Mouse (Mus musculus): ENCODE data around the gene Rinl. TPM values are rescaled to one million over a fixed set of nuclear protein-coding genes. Genes with fewer than 3 reads are reported as not detected.

Gene Rinl
- polyA plus RNA-seq, 1 experiment from 2014 or later = 2.2 TPM

GRCm38 (mm10) chr7:28808957-28809393 lies 20.2 kb downstream of the Rinl start:
- H3K4me2 ChIP-seq (replicated peaks; ENCODE audit: low read depth) = peak overlapping the region; percentile 79
- no peak for TF ChIP-seq CTCF (IDR thresholded peaks at IDR 0.05; ENCODE audit: low read depth)
- peaks cover 13% of the 10 kb centered on the region for H3K36me3 ChIP-seq (ENCODE audit: control insufficient read depth, insufficient read depth)
- H3K27ac ChIP-seq (ENCODE audit: low read depth, low read length) = peak overlapping the region; percentile 100
- peaks cover 12% of the 10 kb centered on the region; the same call in 1 of the 2 replicates for H3K4me1 ChIP-seq (replicated peaks; ENCODE audit: control insufficient read depth, insufficient read depth, low read length)
- no peaks in the 10 kb centered on the region for H3K9me3 ChIP-seq (ENCODE audit: control insufficient read depth)
- no peaks in the 10 kb centered on the region for H3K27me3 ChIP-seq (replicated peaks; ENCODE audit: control insufficient read depth, insufficient read depth, low read length)
- H3K9ac ChIP-seq (ENCODE audit: low read depth, low read length) = peak overlapping the region; percentile 94
- H3K4me3 ChIP-seq (ENCODE audit: low read depth, low read length) = peak overlapping the region; percentile 92
- WGBS = 0% methylated on average over 17 of the region's 32 CpGs
- ATAC-seq = peak; percentile 36; the same call in 1 of the 2 replicates

DNA sequence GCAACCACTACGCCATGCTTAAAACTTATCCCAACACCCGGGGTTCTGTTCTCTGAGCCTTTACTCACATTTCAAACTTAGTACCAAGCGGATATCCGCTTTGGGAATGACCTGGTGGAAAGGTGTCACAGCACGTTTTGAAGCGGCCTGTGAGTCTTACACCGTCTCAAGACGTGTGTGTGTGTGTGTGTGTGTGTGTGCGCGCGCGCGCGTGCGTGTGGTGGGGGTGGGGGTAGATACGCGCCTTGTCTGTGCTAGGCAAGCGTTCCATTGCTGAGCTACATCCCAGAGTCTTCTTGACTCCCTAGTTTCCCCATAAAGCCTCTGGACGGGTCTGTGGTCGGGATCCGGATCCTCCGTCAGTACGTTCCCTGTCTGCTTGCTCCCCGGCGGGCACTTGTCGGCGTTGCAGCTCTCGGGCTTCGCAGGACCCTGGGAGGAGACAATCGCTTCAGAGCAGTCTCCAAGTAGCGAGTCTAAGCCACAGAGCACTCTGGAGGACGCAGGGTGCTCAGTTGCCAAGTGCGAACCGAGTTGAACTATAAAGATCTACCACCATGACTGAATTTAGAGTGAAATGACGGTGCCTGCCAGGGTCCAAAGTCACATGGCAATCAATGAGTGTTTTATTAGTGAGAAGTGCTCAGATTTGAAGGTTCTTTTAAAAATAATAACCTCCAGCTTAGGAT lies 20.8 kb downstream of the Rinl start:
- Histone ChIP-seq H3K4me2 (replicated peaks; ENCODE audit: low read depth) (peak overlapping the region; percentile 79), H3K27me3 (replicated peaks; ENCODE audit: control insufficient read depth, insufficient read depth, low read length) (no peaks in the 10 kb centered on the region), H3K27ac (ENCODE audit: low read depth, low read length) (peak overlapping the region; percentile 100), H3K9ac (ENCODE audit: low read depth, low read length) (peak overlapping the region; percentile 94), H3K4me1 (replicated peaks; ENCODE audit: control insufficient read depth, insufficient read depth, low read length) (peaks cover 10% of the 10 kb centered on the region; the same call in 1 of the 2 replicates), H3K4me3 (ENCODE audit: low read depth, low read length) (peak overlapping the region; percentile 92), H3K9me3 (ENCODE audit: control insufficient read depth) (no peaks in the 10 kb centered on the region), H3K36me3 (ENCODE audit: control insufficient read depth, insufficient read depth) (peaks cover 19% of the 10 kb centered on the region)
- ATAC-seq = peak; percentile 15; the same call in 1 of the 2 replicates
- under 1% methylated on average over 35 of the region's 35 CpGs for WGBS
- 0 out of 2 replicates have a peak, but pooled peaks have one; percentile 1 for TF ChIP-seq CTCF (IDR thresholded peaks at IDR 0.05; ENCODE audit: low read depth)

DNA sequence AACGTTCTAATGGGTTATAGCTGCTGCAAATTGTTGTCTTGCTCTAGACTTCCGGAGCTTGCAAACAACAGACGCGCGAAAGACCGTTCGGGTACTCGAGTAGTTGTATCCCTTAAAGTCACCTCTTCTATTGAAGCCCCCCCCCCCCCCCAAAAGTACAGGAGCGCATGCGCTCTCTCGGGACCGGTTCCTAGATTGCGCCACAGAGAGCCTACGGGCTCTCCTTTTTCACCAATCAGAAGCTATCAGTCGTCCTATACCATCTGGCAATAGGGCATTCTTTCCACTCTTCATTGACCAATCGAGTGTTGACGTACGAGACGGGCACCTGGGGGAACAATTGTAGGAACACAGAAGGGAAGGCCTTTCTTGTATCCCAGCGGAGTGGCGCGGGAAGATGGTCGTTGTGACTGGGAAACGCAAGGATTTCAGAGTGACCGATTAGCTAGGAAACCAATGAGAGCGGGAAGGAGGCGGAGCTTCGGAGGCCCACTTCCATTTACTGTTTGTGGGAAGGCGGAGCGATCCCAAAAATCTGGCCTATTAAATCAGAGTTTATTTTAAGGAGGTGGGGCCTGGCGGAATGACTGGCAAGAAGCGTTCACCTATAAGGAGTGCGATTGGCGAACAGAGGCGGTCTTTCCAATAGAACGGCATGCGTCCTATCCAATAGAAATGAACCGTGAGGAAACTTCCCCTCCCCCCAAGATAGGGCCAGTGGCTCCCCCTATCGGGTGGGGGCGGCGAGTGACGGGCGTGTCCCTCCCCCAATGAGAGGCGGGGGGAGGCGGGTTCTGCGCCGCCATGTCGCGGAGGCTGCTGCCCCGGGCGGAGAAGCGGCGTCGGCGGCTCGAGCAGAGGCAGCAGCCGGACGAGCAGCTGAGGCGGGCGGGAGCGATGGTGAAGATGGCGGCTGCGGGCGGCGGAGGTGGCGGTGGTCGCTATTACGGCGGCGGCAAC lies 21.6 kb downstream of the Rinl start:
- H3K4me2 ChIP-seq (replicated peaks; ENCODE audit: low read depth) = peak overlapping the region; percentile 79
- H3K4me1 ChIP-seq (replicated peaks; ENCODE audit: control insufficient read depth, insufficient read depth, low read length) = peaks cover 10% of the 10 kb centered on the region; the same call in 1 of the 2 replicates
- H3K27ac ChIP-seq (ENCODE audit: low read depth, low read length) = peak overlapping the region; percentile 100
- peak; percentile 75 for TF ChIP-seq CTCF (IDR thresholded peaks at IDR 0.05; ENCODE audit: low read depth)
- WGBS = under 1% methylated on average over 70 of the region's 70 CpGs
- H3K9me3 ChIP-seq (ENCODE audit: control insufficient read depth) = no peaks in the 10 kb centered on the region
- H3K36me3 ChIP-seq (ENCODE audit: control insufficient read depth, insufficient read depth) = peaks cover 26% of the 10 kb centered on the region
- peak overlapping the region; percentile 92 for H3K4me3 ChIP-seq (ENCODE audit: low read depth, low read length)
- peak; percentile 90 for ATAC-seq
- H3K27me3 ChIP-seq (replicated peaks; ENCODE audit: control insufficient read depth, insufficient read depth, low read length) = no peaks in the 10 kb centered on the region
- H3K9ac ChIP-seq (ENCODE audit: low read depth, low read length) = peak overlapping the region; percentile 96

- no peaks in the 10 kb centered on the region for H3K27me3 ChIP-seq (replicated peaks; ENCODE audit: control insufficient read depth, insufficient read depth, low read length)
- H3K4me1 ChIP-seq (replicated peaks; ENCODE audit: control insufficient read depth, insufficient read depth, low read length) = peaks cover 10% of the 10 kb centered on the region; the same call in 1 of the 2 replicates
- H3K4me3 ChIP-seq (ENCODE audit: low read depth, low read length) = peak overlapping the region; percentile 92
- peaks cover 34% of the 10 kb centered on the region for H3K36me3 ChIP-seq (ENCODE audit: control insufficient read depth, insufficient read depth)
- peak overlapping the region; percentile 66 for H3K4me2 ChIP-seq (replicated peaks; ENCODE audit: low read depth)
- peak overlapping the region; percentile 96 for H3K9ac ChIP-seq (ENCODE audit: low read depth, low read length)
- peak overlapping the region; percentile 99 for H3K27ac ChIP-seq (ENCODE audit: low read depth, low read length)
- H3K9me3 ChIP-seq (ENCODE audit: control insufficient read depth) = no peaks in the 10 kb centered on the region
- TF ChIP-seq CTCF (IDR thresholded peaks at IDR 0.05; ENCODE audit: low read depth) = no peak
- peak; percentile 20; the same call in 1 of the 2 replicates for ATAC-seq
- WGBS = under 1% methylated on average over 40 of the region's 40 CpGs
These were observed 22.5 kb downstream of the Rinl start for GRCm38 (mm10) chr7:28811228-28811627.

DNA sequence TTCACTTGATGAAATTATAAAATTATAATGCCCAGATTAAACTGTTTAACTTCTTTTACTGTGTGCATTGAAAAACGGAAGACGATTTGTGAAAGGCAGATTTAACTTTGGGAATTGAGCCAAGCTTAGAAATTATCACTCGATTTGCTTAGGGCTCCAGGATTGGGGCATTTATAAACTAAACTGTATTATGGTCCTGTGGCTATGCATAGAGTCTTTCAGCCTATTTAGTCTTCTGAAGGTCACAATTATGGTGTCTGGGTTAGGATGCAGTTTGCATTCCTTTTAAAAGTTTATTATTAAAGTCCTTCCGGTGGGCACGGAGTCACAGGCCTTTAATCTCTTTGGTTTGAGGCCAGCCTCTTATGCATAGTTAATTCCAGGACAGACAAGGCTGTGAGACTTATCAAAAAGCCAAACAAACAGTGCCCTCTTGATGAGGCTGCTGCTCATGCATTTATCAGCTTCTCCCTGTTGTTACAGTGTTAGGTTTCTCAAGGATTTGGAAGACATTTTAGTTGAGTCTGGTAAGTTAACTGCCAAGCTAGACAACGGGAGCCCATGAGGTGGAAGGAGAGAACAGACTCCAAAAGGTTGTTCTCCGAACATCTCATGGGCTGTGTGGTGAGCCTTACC lies 23.0 kb downstream of the Rinl start:
- ATAC-seq = no peak
- Histone ChIP-seq H3K36me3 (ENCODE audit: control insufficient read depth, insufficient read depth) (peaks cover 39% of the 10 kb centered on the region), H3K9ac (ENCODE audit: low read depth, low read length) (peak overlapping the region; percentile 96), H3K4me3 (ENCODE audit: low read depth, low read length) (peak overlapping the region; percentile 92), H3K4me2 (replicated peaks; ENCODE audit: low read depth) (peak overlapping the region; percentile 66), H3K4me1 (replicated peaks; ENCODE audit: control insufficient read depth, insufficient read depth, low read length) (peaks cover 10% of the 10 kb centered on the region; the same call in 1 of the 2 replicates), H3K27me3 (replicated peaks; ENCODE audit: control insufficient read depth, insufficient read depth, low read length) (no peaks in the 10 kb centered on the region), H3K27ac (ENCODE audit: low read depth, low read length) (peak overlapping the region; percentile 99; the same call in 1 of the 2 replicates), H3K9me3 (ENCODE audit: control insufficient read depth) (no peaks in the 10 kb centered on the region)
- 2% methylated on average over 7 of the region's 7 CpGs for WGBS
- no peak for TF ChIP-seq CTCF (IDR thresholded peaks at IDR 0.05; ENCODE audit: low read depth)

All from intestine, postnatal 0 days (tissue).